Mouse (Mus musculus): Measurements from ENCODE around the gene Atad2b. TPM values are rescaled to one million over a fixed set of nuclear protein-coding genes. Genes with fewer than 3 reads are reported as not detected.
A peak's percentile ranks its signal among the peaks of the same experiment; 100 is the strongest.
"Not testable (repeated sequence)": the region's sequence is repeated elsewhere in the genome, so short reads cannot be mapped to it uniquely, and the experiment has no call there.

The Atad2b gene
- polyA plus RNA-seq, 1 experiment from 2014 or later, result 12.4 TPM

- not testable (repeated sequence) for ATAC-seq (replicated peaks); H3K9me3 ChIP-seq; H3K4me2 ChIP-seq (replicated peaks); H3K4me1 ChIP-seq; H3K9ac ChIP-seq (replicated peaks); H3K27ac ChIP-seq (replicated peaks); H3K27me3 ChIP-seq; H3K4me3 ChIP-seq
- 96% methylated on average over 4 of the region's 4 CpGs for WGBS
- H3K36me3 ChIP-seq, result peaks cover 20% of the 10 kb centered on the region
These were observed 30.6 kb upstream of the Atad2b start for GRCm38 (mm10) chr12:4886581-4886980.

- peaks cover 16% of the 10 kb centered on the region for H3K36me3 ChIP-seq
- no peaks in the 10 kb centered on the region for H3K4me1 ChIP-seq
- H3K9ac ChIP-seq (replicated peaks), result no peak overlapping the region
- H3K4me2 ChIP-seq (replicated peaks), result no peak overlapping the region
- H3K9me3 ChIP-seq, result no peaks in the 10 kb centered on the region
- no peak overlapping the region for H3K4me3 ChIP-seq
- no peak overlapping the region for H3K27ac ChIP-seq (replicated peaks)
- no peaks in the 10 kb centered on the region for H3K27me3 ChIP-seq
- no peak for ATAC-seq (replicated peaks)
These were observed 28.4 kb upstream of the Atad2b start for GRCm38 (mm10) chr12:4888739-4889138.

- ATAC-seq (replicated peaks), result no peak
- Histone ChIP-seq H3K36me3 (peaks cover 16% of the 10 kb centered on the region), H3K9ac (replicated peaks) (no peak overlapping the region), H3K4me1 (no peaks in the 10 kb centered on the region), H3K27ac (replicated peaks) (no peak overlapping the region), H3K4me2 (replicated peaks) (no peak overlapping the region), H3K4me3 (no peak overlapping the region), H3K9me3 (no peaks in the 10 kb centered on the region), H3K27me3 (no peaks in the 10 kb centered on the region)
- WGBS, result 92% methylated on average over 2 of the region's 2 CpGs
These were observed 27.9 kb upstream of the Atad2b start for GRCm38 (mm10) chr12:4889251-4889650.

GRCm38 (mm10) chr12:4889891-4890290 lies 27.3 kb upstream of the Atad2b start:
- no peak for ATAC-seq (replicated peaks)
- no peak overlapping the region for H3K4me2 ChIP-seq (replicated peaks)
- H3K4me1 ChIP-seq, result no peaks in the 10 kb centered on the region
- no peak overlapping the region for H3K27ac ChIP-seq (replicated peaks)
- peaks cover 15% of the 10 kb centered on the region for H3K36me3 ChIP-seq
- H3K9me3 ChIP-seq, result no peaks in the 10 kb centered on the region
- 92% methylated on average over 1 of the region's 1 CpGs for WGBS
- no peak overlapping the region for H3K4me3 ChIP-seq
- no peak overlapping the region for H3K9ac ChIP-seq (replicated peaks)
- H3K27me3 ChIP-seq, result no peaks in the 10 kb centered on the region

GRCm38 (mm10) chr12:4898024-4898423 lies 19.1 kb upstream of the Atad2b start:
- ATAC-seq (replicated peaks), result no peak
- no peak overlapping the region for H3K9ac ChIP-seq (replicated peaks)
- H3K27ac ChIP-seq (replicated peaks), result no peak overlapping the region
- H3K4me1 ChIP-seq, result no peaks in the 10 kb centered on the region
- peaks cover 12% of the 10 kb centered on the region for H3K36me3 ChIP-seq
- H3K9me3 ChIP-seq, result no peaks in the 10 kb centered on the region
- 86% methylated on average over 5 of the region's 5 CpGs for WGBS
- H3K4me3 ChIP-seq, result no peak overlapping the region
- H3K27me3 ChIP-seq, result no peaks in the 10 kb centered on the region
- no peak overlapping the region for H3K4me2 ChIP-seq (replicated peaks)

- no peaks in the 10 kb centered on the region for H3K9me3 ChIP-seq
- peaks cover 12% of the 10 kb centered on the region; the same call in 1 of the 2 replicates for H3K4me1 ChIP-seq
- 52% methylated on average over 7 of the region's 7 CpGs for WGBS
- no peaks in the 10 kb centered on the region for H3K27me3 ChIP-seq
- H3K36me3 ChIP-seq, result 0 out of 2 replicates have a peak, but pooled peaks cover 3% of the 10 kb centered on the region
- H3K9ac ChIP-seq (replicated peaks), result no peak overlapping the region
- ATAC-seq (replicated peaks), result no peak
- H3K4me3 ChIP-seq, result no peak overlapping the region; the same call in 1 of the 2 replicates
- H3K4me2 ChIP-seq (replicated peaks), result no peak overlapping the region
- H3K27ac ChIP-seq (replicated peaks), result no peak overlapping the region
These were observed 11.2 kb upstream of the Atad2b start for GRCm38 (mm10) chr12:4905946-4906345.

GRCm38 (mm10) chr12:4906476-4906875 lies 10.7 kb upstream of the Atad2b start:
- Histone ChIP-seq H3K9ac (replicated peaks) (peak overlapping the region; percentile 72), H3K27ac (replicated peaks) (peak overlapping the region; percentile 87), H3K9me3 (no peaks in the 10 kb centered on the region), H3K36me3 (no peaks in the 10 kb centered on the region), H3K4me2 (replicated peaks) (peak overlapping the region; percentile 56), H3K4me1 (peaks cover 12% of the 10 kb centered on the region; the same call in 1 of the 2 replicates), H3K4me3 (peak overlapping the region; percentile 61), H3K27me3 (no peaks in the 10 kb centered on the region)
- WGBS, result 53% methylated on average over 7 of the region's 7 CpGs
- no peak for ATAC-seq (replicated peaks)

- no peaks in the 10 kb centered on the region for H3K27me3 ChIP-seq
- ATAC-seq (replicated peaks), result peak; percentile 96
- H3K9me3 ChIP-seq, result no peaks in the 10 kb centered on the region
- peaks cover 12% of the 10 kb centered on the region; the same call in 1 of the 2 replicates for H3K4me1 ChIP-seq
- peak within 1 kb of the TSS; percentile 56 for H3K4me2 ChIP-seq (replicated peaks)
- H3K9ac ChIP-seq (replicated peaks), result peak within 1 kb of the TSS; percentile 72
- H3K27ac ChIP-seq (replicated peaks), result peak within 1 kb of the TSS; percentile 87
- peak within 1 kb of the TSS; percentile 61 for H3K4me3 ChIP-seq
- H3K36me3 ChIP-seq, result no peaks in the 10 kb centered on the region
- under 1% methylated on average over 111 of the region's 125 CpGs for WGBS
These were observed 9.9 kb upstream of the Atad2b start, which contains the start of gene Ubxn2a for GRCm38 (mm10) chr12:4906951-4907906. Ubxn2a (minus strand) TSS chr12:4907705.

GRCm38 (mm10) chr12:4908391-4908790 lies 8.8 kb upstream of the Atad2b start:
- Histone ChIP-seq H3K4me1 (peaks cover 12% of the 10 kb centered on the region; the same call in 1 of the 2 replicates), H3K4me2 (replicated peaks) (no peak overlapping the region), H3K9ac (replicated peaks) (no peak overlapping the region), H3K4me3 (peak overlapping the region; percentile 61; the same call in 1 of the 2 replicates), H3K27me3 (no peaks in the 10 kb centered on the region), H3K36me3 (no peaks in the 10 kb centered on the region), H3K9me3 (no peaks in the 10 kb centered on the region), H3K27ac (replicated peaks) (no peak overlapping the region)
- WGBS, result 92% methylated on average over 7 of the region's 7 CpGs
- ATAC-seq (replicated peaks), result no peak

GRCm38 (mm10) chr12:4910496-4910895 lies 6.7 kb upstream of the Atad2b start:
- H3K36me3 ChIP-seq; ATAC-seq (replicated peaks); H3K4me3 ChIP-seq; H3K27ac ChIP-seq (replicated peaks); H3K9ac ChIP-seq (replicated peaks); H3K27me3 ChIP-seq; H3K4me2 ChIP-seq (replicated peaks); H3K9me3 ChIP-seq: not testable (repeated sequence)
- WGBS, result 78% methylated on average over 1 of the region's 1 CpGs
- peaks cover 10% of the 10 kb centered on the region; the same call in 1 of the 2 replicates for H3K4me1 ChIP-seq

GRCm38 (mm10) chr12:4911716-4912115 lies 5.4 kb upstream of the Atad2b start:
- peaks cover 2% of the 10 kb centered on the region; the same call in 1 of the 2 replicates for H3K4me1 ChIP-seq
- H3K4me3 ChIP-seq, result no peak overlapping the region
- H3K27me3 ChIP-seq, result no peaks in the 10 kb centered on the region
- H3K9me3 ChIP-seq, result no peaks in the 10 kb centered on the region
- no peaks in the 10 kb centered on the region for H3K36me3 ChIP-seq
- no peak overlapping the region for H3K27ac ChIP-seq (replicated peaks)
- WGBS, result 76% methylated on average over 4 of the region's 4 CpGs
- no peak for ATAC-seq (replicated peaks)
- no peak overlapping the region for H3K4me2 ChIP-seq (replicated peaks)
- H3K9ac ChIP-seq (replicated peaks), result no peak overlapping the region

- no peak overlapping the region for H3K27ac ChIP-seq (replicated peaks)
- H3K4me1 ChIP-seq, result peaks cover 19% of the 10 kb centered on the region
- no peak overlapping the region for H3K4me2 ChIP-seq (replicated peaks)
- H3K27me3 ChIP-seq, result no peaks in the 10 kb centered on the region
- H3K36me3 ChIP-seq, result no peaks in the 10 kb centered on the region
- H3K4me3 ChIP-seq, result no peak overlapping the region
- no peak overlapping the region for H3K9ac ChIP-seq (replicated peaks)
- ATAC-seq (replicated peaks), result no peak
- WGBS, result 49% methylated on average over 3 of the region's 3 CpGs
- no peaks in the 10 kb centered on the region for H3K9me3 ChIP-seq
These were observed 2.7 kb upstream of the Atad2b start for GRCm38 (mm10) chr12:4914441-4914840.

All from forebrain, embryonic 15.5 days (tissue).